Mouse (Mus musculus): ENCODE measurements around the gene Pigk. TPM values are rescaled to one million over a fixed set of nuclear protein-coding genes. Genes with fewer than 3 reads are reported as not detected.

The Pigk gene
- total RNA-seq, 4 experiments from 2014 or later: 21.7 to 26.6 (median 23.0) TPM

GRCm38 (mm10) chr3:152932544-152932943 lies 218.6 kb downstream of the Pigk start:
- DNase-seq (ENCODE audit: low spot score): no peak

GRCm38 (mm10) chr3:152933737-152934136 lies 219.8 kb downstream of the Pigk start:
- no peak for DNase-seq (ENCODE audit: low spot score)

GRCm38 (mm10) chr3:152936313-152936712 lies 222.4 kb downstream of the Pigk start:
- no peak for DNase-seq (ENCODE audit: low spot score)

GRCm38 (mm10) chr3:152941671-152942070 lies 227.8 kb downstream of the Pigk start:
- DNase-seq (ENCODE audit: low spot score): no peak

- peak; percentile 3 for DNase-seq (ENCODE audit: low spot score)
Measured at GRCm38 (mm10) chr3:152942985-152943384, 229.1 kb downstream of the Pigk start.

GRCm38 (mm10) chr3:152944766-152945165 lies 230.9 kb downstream of the Pigk start:
- no peak for DNase-seq (ENCODE audit: low spot score)

- no peak for DNase-seq (ENCODE audit: low spot score)
Measured at GRCm38 (mm10) chr3:152947031-152947640, 233.2 kb downstream of the Pigk start.

GRCm38 (mm10) chr3:152948556-152948955 lies 234.7 kb downstream of the Pigk start:
- no peak for DNase-seq (ENCODE audit: low spot score)

GRCm38 (mm10) chr3:152949233-152949777 lies 235.4 kb downstream of the Pigk start:
- no peak for DNase-seq (ENCODE audit: low spot score)

GRCm38 (mm10) chr3:152950299-152950698 lies 236.4 kb downstream of the Pigk start:
- no peak for DNase-seq (ENCODE audit: low spot score)

- no peak for DNase-seq (ENCODE audit: low spot score)
Measured at GRCm38 (mm10) chr3:152950914-152951313, 237.0 kb downstream of the Pigk start.

DNA sequence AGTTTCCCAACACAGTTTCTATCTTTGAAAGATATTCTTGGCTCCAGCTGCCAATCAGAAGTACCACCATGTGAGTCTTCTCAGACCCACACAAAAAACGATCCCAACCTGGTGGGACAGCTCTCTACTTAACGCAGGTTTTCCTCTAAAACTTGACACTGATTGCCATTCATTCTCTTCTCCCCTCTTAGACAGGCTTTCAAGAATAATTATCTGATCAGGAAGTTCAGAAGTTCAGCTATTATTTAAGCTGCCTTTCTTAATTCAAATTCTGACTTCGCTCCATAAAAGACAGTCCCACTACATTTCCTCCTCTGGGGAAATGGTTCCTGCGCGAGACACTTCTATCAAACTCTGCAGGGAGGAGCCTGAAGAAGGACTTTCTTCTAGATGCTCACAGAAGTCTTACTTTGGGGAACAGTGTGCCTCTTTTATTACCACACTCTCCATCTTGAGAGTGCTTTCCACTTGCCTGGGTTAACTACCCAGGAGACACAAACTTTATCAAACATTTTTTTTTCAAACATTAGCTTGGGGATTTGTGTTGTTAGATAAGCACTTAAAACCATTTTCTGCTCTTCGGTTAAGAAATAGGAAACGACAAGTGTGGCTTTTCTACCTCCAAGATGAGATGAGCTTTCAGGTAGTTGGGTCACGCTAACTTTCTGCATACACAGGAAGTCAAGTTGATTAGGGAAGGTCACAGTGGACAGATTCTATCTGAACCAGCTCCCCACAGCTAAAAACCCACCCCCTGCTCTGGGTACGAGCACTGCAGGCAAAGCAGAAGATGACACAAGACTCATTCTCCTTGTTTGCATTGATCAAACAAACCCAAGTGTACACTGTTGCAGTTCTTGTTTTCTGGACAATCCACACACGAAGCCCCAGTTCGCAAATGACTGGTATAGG lies 238.0 kb downstream of the Pigk start:
- DNase-seq (ENCODE audit: low spot score): no peak

GRCm38 (mm10) chr3:152956038-152956437 lies 242.1 kb downstream of the Pigk start:
- DNase-seq (ENCODE audit: low spot score): no peak

- DNase-seq (ENCODE audit: low spot score): no peak
Measured at GRCm38 (mm10) chr3:152956771-152957170, 242.9 kb downstream of the Pigk start.

DNA sequence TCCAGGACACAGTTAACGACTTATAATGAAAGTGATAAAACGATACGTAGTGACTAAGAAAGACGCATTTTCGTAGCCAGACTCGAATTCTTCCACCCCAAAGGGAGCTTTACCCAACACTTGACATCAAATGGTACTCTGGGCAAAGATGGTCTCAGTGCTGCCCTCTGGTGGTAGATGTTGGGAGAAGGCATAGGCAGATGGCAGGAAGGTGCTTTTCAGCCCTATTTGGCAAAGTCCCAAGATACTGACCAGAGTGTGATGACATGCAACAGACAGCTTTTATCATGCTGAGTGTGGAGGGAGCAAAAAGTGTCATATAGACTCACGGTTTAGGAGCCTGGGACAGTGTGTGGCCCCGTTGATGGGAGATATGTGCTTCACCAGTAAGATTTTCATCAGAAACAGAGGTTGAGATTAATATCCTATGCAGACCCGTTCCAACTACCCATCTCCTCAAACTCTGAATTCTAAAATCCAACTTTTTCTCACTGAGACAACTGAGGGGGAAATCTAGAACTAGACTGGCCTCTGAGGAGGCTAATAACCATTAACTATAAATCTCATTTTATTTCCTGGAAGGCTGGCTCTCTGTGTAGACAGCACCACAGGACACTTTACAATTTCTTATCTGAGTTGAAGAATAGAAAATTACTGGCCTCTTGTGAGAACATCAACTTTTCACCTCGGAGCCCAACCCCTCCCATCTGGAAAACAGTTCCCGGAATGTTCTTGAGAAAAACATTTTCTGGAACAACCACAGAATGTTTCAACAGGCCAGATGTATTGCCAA lies 244.7 kb downstream of the Pigk start:
- peak; percentile 14 for DNase-seq (ENCODE audit: low spot score)

DNA sequence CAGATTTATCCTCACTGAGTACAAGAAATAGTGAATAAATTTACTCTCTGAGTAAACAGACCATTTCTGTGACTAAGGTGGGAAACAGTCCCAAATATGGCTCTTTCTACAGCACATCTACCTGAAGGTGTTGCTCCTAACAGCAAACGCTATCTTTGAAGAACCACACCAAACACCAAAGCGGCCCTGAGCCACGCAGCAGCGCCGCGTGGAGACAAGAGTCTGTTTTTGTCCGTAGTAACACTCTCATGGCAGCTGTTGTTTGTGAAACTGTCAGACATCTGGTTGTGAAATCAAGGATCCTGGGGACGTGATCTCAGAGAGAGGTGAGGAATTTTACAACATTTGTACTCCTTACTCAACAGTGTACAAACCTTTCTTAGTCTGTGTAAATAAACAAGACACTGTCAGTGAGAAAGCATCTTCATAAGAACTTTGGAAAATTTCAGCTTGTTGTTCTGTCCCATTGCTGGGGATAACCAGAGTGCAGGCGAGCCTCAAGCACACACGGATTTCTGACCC lies 248.0 kb downstream of the Pigk start:
- no peak for DNase-seq (ENCODE audit: low spot score)

- no peak for DNase-seq (ENCODE audit: low spot score)
Measured at GRCm38 (mm10) chr3:152969774-152970347, 256.0 kb downstream of the Pigk start.

GRCm38 (mm10) chr3:152971373-152971772 lies 257.5 kb downstream of the Pigk start:
- DNase-seq (ENCODE audit: low spot score): no peak

- no peak for DNase-seq (ENCODE audit: low spot score)
Measured at GRCm38 (mm10) chr3:152979481-152980092, 265.7 kb downstream of the Pigk start.

GRCm38 (mm10) chr3:152980431-152980830 lies 266.5 kb downstream of the Pigk start:
- no peak for DNase-seq (ENCODE audit: low spot score)
